Mouse (Mus musculus): ENCODE data around the gene Cnnm2.
"Not testable (repeated sequence)": the region's sequence is repeated elsewhere in the genome, so short reads cannot be mapped to it uniquely, and the experiment has no call there.

The Cnnm2 gene

GRCm38 (mm10) chr19:46761247-46761946, at the start of gene Cnnm2:
TSS of gene Cnnm2 (plus strand) at chr19:46761596.
- peak; percentile 100 for DNase-seq

- no peak for DNase-seq
Measured at GRCm38 (mm10) chr19:46714234-46714633, 47.2 kb upstream of the Cnnm2 start.

GRCm38 (mm10) chr19:46715016-46715415, 46.4 kb upstream of the Cnnm2 start:
- no peak for DNase-seq

GRCm38 (mm10) chr19:46718150-46718549, 43.2 kb upstream of the Cnnm2 start:
- DNase-seq, result no peak

GRCm38 (mm10) chr19:46724411-46724810, 37.0 kb upstream of the Cnnm2 start:
- DNase-seq, result no peak

- no peak for DNase-seq
Measured at GRCm38 (mm10) chr19:46726142-46726541, 35.3 kb upstream of the Cnnm2 start.

- DNase-seq, result peak; percentile 33 to 44
Measured at GRCm38 (mm10) chr19:46727140-46727736, 34.2 kb upstream of the Cnnm2 start.

GRCm38 (mm10) chr19:46727945-46728540, 33.4 kb upstream of the Cnnm2 start:
- no peak for DNase-seq

- no peak for DNase-seq
Measured at GRCm38 (mm10) chr19:46728909-46729308, 32.5 kb upstream of the Cnnm2 start.

- DNase-seq, result no peak
Measured at GRCm38 (mm10) chr19:46731351-46731750, 30.0 kb upstream of the Cnnm2 start.

- DNase-seq, result not testable (repeated sequence)
Measured at GRCm38 (mm10) chr19:46732673-46733072, 28.7 kb upstream of the Cnnm2 start.

GRCm38 (mm10) chr19:46733626-46734025, 27.8 kb upstream of the Cnnm2 start:
- DNase-seq, result no peak

- no peak for DNase-seq
Measured at GRCm38 (mm10) chr19:46735241-46735640, 26.2 kb upstream of the Cnnm2 start.

- no peak for DNase-seq
Measured at GRCm38 (mm10) chr19:46737106-46737505, 24.3 kb upstream of the Cnnm2 start.

GRCm38 (mm10) chr19:46740341-46741008, 20.9 kb upstream of the Cnnm2 start:
- DNase-seq, result peak; percentile 85 to 87

- DNase-seq, result no peak
Measured at GRCm38 (mm10) chr19:46741574-46741973, 19.8 kb upstream of the Cnnm2 start.

- DNase-seq, result no peak
Measured at GRCm38 (mm10) chr19:46744681-46745080, 16.7 kb upstream of the Cnnm2 start.

GRCm38 (mm10) chr19:46747799-46748198, 13.6 kb upstream of the Cnnm2 start:
- no peak for DNase-seq

GRCm38 (mm10) chr19:46752235-46752634, 9.2 kb upstream of the Cnnm2 start:
- DNase-seq, result no peak

GRCm38 (mm10) chr19:46755066-46755465, 6.3 kb upstream of the Cnnm2 start:
- DNase-seq, result peak; percentile 29 to 39

GRCm38 (mm10) chr19:46756221-46756620, 5.2 kb upstream of the Cnnm2 start:
- DNase-seq, result no peak

GRCm38 (mm10) chr19:46759096-46759495, 2.3 kb upstream of the Cnnm2 start:
- DNase-seq, result no peak

GRCm38 (mm10) chr19:46759909-46760308, 1.5 kb upstream of the Cnnm2 start:
- DNase-seq, result not testable (repeated sequence)

Measured in cerebellum, postnatal 14 days (tissue).